Mouse (Mus musculus) heart, postnatal 10 days (tissue): ENCODE measurements around the gene Tlr13. TPM values are rescaled to one million over a fixed set of nuclear protein-coding genes. Genes with fewer than 3 reads are reported as not detected.

Source experiments
- DNase-seq, 2 experiments: peaks; one replicate each; pipeline ENCODE4 v3.0.0; 2021
- intact Hi-C: fragments of 180-260 bp; cut with DNase I; formaldehyde crosslinking; loops from one replicate; pipeline ENCODE4 v1.15.1; 2025
- total RNA-seq, 2 experiments: library from RNA; stranded (reverse); gene quantifications; 2 replicates each; pipeline ENCODE4 v1.2.3; 2021

Gene Tlr13
- 1 to 10 TPM; 1.5 TPM for total RNA-seq

DNA sequence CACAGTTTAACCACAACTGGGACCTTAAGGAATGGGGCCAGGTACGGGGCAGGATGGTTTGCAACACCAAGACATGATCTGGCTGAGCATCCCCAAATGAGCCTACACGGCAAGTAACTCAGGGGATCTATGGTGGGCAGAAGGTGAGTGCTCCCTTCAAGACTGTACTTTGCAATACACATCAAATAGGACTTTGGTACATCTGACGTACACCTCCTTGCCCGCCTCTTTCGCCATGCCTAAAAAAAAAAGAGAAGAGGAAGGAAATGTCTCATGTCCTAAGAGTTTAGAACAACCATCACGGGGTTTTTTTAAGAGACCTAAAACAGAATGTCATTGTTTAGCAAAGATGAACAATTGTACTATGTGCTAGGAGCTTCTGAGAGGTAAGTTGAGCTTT lies at the start of gene Tlr13:
Gene Tlr13, plus strand, starts transcription at position 269 of the 400 bp plus-strand sequence.
- no peak for DNase-seq
- intact Hi-C loops = no loop called here

DNA sequence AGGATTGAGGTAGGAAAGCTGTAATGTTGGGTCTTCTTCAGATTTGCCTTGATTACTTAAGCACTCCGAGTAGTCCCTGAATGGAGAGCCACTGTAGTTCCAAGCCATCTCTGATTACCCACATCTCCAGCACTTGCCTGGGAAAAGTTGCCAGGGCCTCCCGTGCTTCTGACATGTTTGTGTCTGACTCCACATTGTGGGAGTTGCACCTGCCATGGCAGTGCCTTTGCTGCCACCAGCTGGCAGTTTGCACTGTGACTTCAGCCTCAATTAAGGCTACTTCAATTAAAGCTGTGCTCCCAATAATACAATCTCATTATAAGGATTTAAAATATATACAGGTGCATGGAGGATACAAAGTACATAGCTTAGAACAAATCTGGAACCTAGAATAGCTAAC lies 37.5 kb upstream of the Tlr13 start:
- intact Hi-C loops = loop anchor here (1.0 kb wide), 1 partner anchor 78 kb away; the partner anchor contains the start of gene Atp7a

DNA sequence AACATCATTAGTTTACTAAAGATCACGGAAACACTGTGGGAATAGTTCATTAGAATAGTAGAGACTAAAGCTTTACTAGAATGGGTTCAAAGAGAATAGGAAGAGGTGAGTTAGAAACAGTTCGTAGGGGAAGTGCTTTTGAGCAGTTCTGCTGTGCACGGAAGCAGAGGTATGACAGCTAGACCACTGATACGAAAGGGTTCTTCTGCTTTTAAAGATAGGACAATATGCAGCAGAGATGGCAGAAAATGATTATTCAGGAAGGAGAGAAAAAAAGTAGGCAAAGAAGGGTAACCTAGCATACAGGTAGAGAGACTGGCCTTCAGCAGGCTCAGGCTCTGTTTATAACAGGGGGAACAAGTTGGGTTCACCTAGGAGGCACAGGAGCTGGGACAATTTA lies 29.1 kb upstream of the Tlr13 start:
- intact Hi-C loops = loop anchor here (5.0 kb wide), 1 partner anchor 53 kb away; no protein-coding TSS in a partner anchor
- DNase-seq = no peak

More for the DNA sequence above, 37.5 kb upstream of the Tlr13 start:
- peak; percentile 48 to 51 for DNase-seq

GRCm38 (mm10) chrX:106114674-106115073 lies 28.3 kb upstream of the Tlr13 start:
- no peak for DNase-seq
- intact Hi-C loops = loop anchor here (5.0 kb wide), 1 partner anchor 53 kb away; no protein-coding TSS in a partner anchor

DNA sequence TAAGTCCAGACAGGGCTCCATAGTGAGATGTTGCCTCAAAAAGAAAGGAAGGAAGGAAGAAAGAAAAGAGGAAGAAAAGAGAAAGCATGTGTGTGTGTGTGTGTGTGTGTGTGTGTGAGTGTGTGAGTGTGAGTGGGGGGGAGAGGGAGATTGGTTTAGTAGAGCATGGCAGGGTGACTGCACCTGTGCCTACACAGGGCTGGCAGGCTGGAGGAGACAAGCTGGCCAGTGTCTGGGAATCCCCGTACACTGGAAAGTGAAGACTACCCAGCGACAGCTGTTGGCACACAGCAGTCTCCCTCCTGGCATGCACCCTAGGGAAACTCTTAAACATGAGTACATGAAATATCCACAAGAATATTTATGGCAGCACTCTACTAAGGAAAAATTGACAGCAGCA lies 20.2 kb upstream of the Tlr13 start:
- intact Hi-C loops = no loop called here
- no peak for DNase-seq

- intact Hi-C loops = no loop called here
- DNase-seq = no peak
These were observed 14.7 kb upstream of the Tlr13 start for GRCm38 (mm10) chrX:106128283-106128682.

- intact Hi-C loops = no loop called here
- DNase-seq = no peak
These were observed 13.1 kb upstream of the Tlr13 start for GRCm38 (mm10) chrX:106129877-106130276.

GRCm38 (mm10) chrX:106134916-106135315 lies 8.1 kb upstream of the Tlr13 start:
- no peak for DNase-seq
- intact Hi-C loops = no loop called here

GRCm38 (mm10) chrX:106135484-106135883 lies 7.5 kb upstream of the Tlr13 start:
- intact Hi-C loops = no loop called here
- no peak for DNase-seq

GRCm38 (mm10) chrX:106135916-106136575 lies 7.0 kb upstream of the Tlr13 start:
- intact Hi-C loops = no loop called here
- peak; percentile 2 to 3 for DNase-seq

GRCm38 (mm10) chrX:106139309-106140070 lies 3.5 kb upstream of the Tlr13 start:
- intact Hi-C loops = no loop called here
- DNase-seq = peak in 1 of 2 experiments; percentile 1

DNA sequence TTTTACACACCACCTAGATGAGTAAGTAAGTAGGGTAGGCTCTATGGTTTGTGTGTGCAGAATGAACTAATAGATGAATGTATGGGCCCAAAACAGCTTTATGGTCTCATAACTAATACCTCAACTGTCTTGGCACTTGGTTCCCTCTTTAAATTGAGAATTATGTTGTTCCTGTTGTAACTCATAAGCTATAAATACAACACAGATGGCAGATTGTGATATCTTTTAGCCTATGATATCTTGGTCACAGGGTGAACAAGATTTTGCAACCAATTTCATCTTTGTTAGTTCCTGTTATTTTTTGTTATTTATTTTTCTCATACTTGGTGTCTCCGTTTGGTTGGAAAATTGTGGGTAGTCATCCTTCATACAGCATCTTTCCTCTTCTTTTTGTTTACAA lies 5.2 kb downstream of the Tlr13 start:
- no peak for DNase-seq
- intact Hi-C loops = no loop called here

- intact Hi-C loops = no loop called here
- no peak for DNase-seq
These were observed 6.5 kb downstream of the Tlr13 start for GRCm38 (mm10) chrX:106149460-106149859.

GRCm38 (mm10) chrX:106154180-106154586 lies 11.2 kb downstream of the Tlr13 start:
- intact Hi-C loops = no loop called here
- no peak for DNase-seq

DNA sequence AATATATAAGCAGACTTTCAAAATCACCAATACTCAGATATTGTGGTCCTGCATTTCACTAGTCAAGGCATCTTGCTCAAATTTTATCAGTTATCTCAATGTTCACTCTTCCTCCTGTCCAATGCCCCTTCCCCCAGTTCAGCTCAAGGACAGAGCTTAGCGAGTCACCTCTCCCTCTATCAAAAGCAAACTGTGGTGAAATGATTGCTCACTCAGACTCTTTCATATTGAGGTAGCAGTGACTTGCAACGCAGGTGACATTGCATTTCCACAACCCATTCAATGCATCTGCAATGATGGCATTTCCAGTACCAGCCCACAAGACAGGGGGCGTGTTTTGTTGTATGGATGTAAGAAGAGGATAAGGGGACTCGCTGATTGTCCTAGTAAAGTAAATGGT lies 12.9 kb downstream of the Tlr13 start:
- no peak for DNase-seq
- intact Hi-C loops = no loop called here

- DNase-seq = no peak
- intact Hi-C loops = no loop called here
These were observed 21.0 kb downstream of the Tlr13 start for GRCm38 (mm10) chrX:106163995-106164394.

DNA sequence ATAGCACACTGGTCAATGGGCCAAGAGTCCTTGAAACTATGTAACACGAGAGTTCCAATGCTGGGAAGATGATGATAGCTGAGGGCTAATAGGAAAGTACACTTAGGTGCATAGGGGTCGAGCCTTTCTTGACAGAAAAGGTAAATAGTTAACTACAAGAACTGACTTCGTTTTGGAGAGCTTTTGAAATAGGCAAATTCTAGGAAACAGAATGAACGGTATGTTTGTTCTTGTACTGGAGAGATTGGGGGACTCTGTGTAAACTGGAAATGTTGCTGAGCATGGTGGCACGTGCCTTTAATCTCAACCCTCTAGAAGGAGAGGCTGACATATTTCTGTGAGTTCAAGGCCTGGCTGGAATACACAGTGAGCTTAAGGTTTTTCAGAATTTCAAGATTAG lies 21.6 kb downstream of the Tlr13 start:
- no peak for DNase-seq
- intact Hi-C loops = no loop called here

DNA sequence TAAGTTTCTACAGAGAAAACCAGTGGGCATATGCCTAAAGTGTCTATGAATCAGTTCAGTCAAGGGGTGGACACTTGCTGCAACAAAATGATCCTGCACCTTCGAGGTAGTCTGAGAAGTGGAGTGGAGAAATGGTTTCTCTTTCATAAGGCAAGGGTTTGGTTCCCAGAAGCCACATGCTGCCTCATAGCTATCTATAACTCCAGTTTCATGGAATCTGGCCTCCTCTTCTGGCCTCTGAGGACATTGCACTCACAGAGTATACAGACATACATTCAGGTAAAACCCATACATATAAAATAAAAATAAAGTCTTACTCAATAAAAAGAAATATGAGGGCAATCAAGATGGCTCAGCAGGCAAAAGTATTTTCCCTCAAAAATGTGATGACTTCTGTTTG lies 22.1 kb downstream of the Tlr13 start:
- intact Hi-C loops = loop anchor here (5.0 kb wide), 1 partner anchor 53 kb away; no protein-coding TSS in a partner anchor
- DNase-seq = no peak

DNA sequence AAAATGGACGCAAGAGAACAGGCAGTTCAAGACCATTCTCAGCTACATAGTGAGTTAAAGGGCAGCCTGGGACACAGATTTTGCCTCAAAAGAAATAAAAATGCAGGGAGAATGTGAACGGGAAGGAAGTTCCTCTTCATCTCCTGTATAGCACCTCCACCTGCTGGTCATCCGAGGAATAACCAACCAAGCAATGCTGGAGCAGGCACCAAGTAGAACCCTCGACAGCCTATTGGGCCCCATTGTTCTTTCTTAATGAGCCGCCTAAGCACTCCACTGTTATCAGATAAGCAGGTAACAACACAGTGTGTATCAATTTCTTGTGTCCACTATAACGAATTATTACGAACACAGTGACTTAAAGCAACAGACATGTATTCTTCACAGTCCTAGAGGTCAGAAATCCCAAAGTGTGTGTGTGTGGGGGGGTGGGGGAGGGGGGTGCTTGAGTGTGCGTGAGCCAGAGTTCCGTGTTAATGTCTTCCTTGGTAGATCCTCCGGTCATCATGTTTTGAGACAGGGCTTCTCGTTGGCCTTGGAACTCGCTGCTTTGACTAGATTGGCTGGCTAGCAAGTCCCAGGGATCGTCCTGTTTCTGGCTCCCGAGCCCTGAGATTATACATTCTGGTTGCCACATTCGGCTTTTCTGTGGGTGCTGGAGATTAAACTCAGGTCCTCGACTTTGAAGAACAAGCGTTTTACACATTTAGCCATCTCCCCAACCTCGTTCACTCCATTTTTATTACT lies 28.3 kb downstream of the Tlr13 start:
- DNase-seq = peak; percentile 73 to 81
- intact Hi-C loops = loop anchor here (1.0 kb wide), 1 partner anchor 145 kb away; no protein-coding TSS in a partner anchor

- no peak for DNase-seq
- intact Hi-C loops = loop anchor here (1.0 kb wide), 1 partner anchor 146 kb away; no protein-coding TSS in a partner anchor
These were observed 28.8 kb downstream of the Tlr13 start for GRCm38 (mm10) chrX:106171853-106172154.

DNA sequence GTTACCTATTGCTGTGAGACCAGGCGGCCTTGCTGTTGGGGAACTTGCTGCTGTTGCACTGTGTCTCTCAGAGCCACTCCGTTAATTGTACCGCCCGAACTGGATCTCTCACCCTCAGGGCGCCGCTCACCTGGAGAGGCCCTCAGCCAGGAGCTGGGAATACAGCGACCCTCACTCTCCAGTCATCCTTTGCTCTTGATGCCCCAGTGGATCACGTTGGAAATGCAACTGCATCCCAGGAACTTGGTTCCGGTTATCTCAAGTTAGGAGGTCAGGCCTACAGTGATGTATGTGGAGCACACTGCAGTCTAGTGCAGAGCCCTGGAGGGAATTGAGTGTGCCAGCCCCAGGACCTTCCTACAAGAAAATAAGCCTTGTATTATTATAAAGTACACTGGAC lies 33.3 kb downstream of the Tlr13 start:
- DNase-seq = no peak
- intact Hi-C loops = no loop called here
